Mouse (Mus musculus): ENCODE measurements around the gene Gm11627. TPM values are rescaled to one million over a fixed set of nuclear protein-coding genes. Genes with fewer than 3 reads are reported as not detected.

Gm11627 gene
- polyA plus RNA-seq (2016; fragmentation: Nextera tagmentation; extraction: Ambion mirVana) = 5.7 and 7.3 TPM in 2 replicates

GRCm38 (mm10) chr11:102579165-102580033 lies at the start of gene Gm11627:
Gene Gm11627, minus strand, starts transcription at chr11:102579461.
- Histone ChIP-seq H3K27ac (peak within 1 kb of the TSS; percentile 62; the same call in 1 of the 2 replicates), H3K27me3 (replicated peaks) (no peaks in the 10 kb centered on the region; the same call in 1 of the 2 replicates), H3K4me3 (peak within 1 kb of the TSS; percentile 16), H3K36me3 (no peaks in the 10 kb centered on the region), H3K9ac (peak within 1 kb of the TSS; percentile 26; the same call in 1 of the 2 replicates), H3K9me3 (no peaks in the 10 kb centered on the region), H3K4me1 (peaks cover 39% of the 10 kb centered on the region), H3K4me2 (replicated peaks) (peak within 1 kb of the TSS; percentile 51)
- WGBS = 7% methylated on average over 23 of the region's 23 CpGs
- ATAC-seq (ENCODE audit: low FRiP score, low read depth) = peak; percentile 78

- no peak overlapping the region for H3K4me3 ChIP-seq
- H3K4me2 ChIP-seq (replicated peaks) = no peak overlapping the region
- H3K9ac ChIP-seq = no peak overlapping the region
- no peaks in the 10 kb centered on the region for H3K36me3 ChIP-seq
- peaks cover 45% of the 10 kb centered on the region for H3K4me1 ChIP-seq
- H3K27me3 ChIP-seq (replicated peaks) = no peaks in the 10 kb centered on the region; the same call in 1 of the 2 replicates
- no peak overlapping the region for H3K27ac ChIP-seq
- ATAC-seq (ENCODE audit: low FRiP score, low read depth) = no peak
- no peaks in the 10 kb centered on the region for H3K9me3 ChIP-seq
- 58% methylated on average over 9 of the region's 9 CpGs for WGBS
These were observed 49.3 kb upstream of the Gm11627 start for GRCm38 (mm10) chr11:102628529-102628928.

GRCm38 (mm10) chr11:102627171-102627931 lies 48.1 kb upstream of the Gm11627 start:
- no peaks in the 10 kb centered on the region for H3K36me3 ChIP-seq
- H3K27ac ChIP-seq = no peak overlapping the region
- no peak overlapping the region for H3K4me2 ChIP-seq (replicated peaks)
- no peaks in the 10 kb centered on the region for H3K9me3 ChIP-seq
- peaks cover 39% of the 10 kb centered on the region for H3K4me1 ChIP-seq
- no peak for ATAC-seq (ENCODE audit: low FRiP score, low read depth)
- H3K4me3 ChIP-seq = no peak overlapping the region
- 86% methylated on average over 9 of the region's 9 CpGs for WGBS
- H3K9ac ChIP-seq = no peak overlapping the region
- H3K27me3 ChIP-seq (replicated peaks) = no peaks in the 10 kb centered on the region

GRCm38 (mm10) chr11:102624888-102625407 lies 45.7 kb upstream of the Gm11627 start:
- 0 out of 2 replicates have a peak overlapping the region, but pooled peaks have one; percentile 1 for H3K9ac ChIP-seq
- peaks cover 25% of the 10 kb centered on the region for H3K4me1 ChIP-seq
- 44% methylated on average over 14 of the region's 14 CpGs for WGBS
- H3K9me3 ChIP-seq = no peaks in the 10 kb centered on the region
- H3K27ac ChIP-seq = peak overlapping the region; percentile 50; the same call in 1 of the 2 replicates
- no peak overlapping the region for H3K4me3 ChIP-seq
- peak overlapping the region; percentile 31; the same call in 1 of the 2 replicates for H3K4me2 ChIP-seq (replicated peaks)
- no peaks in the 10 kb centered on the region for H3K27me3 ChIP-seq (replicated peaks)
- ATAC-seq (ENCODE audit: low FRiP score, low read depth) = no peak
- no peaks in the 10 kb centered on the region for H3K36me3 ChIP-seq

- Histone ChIP-seq H3K9me3 (0 out of 2 replicates have a peak, but pooled peaks cover 3% of the 10 kb centered on the region), H3K36me3 (no peaks in the 10 kb centered on the region), H3K4me1 (peaks cover 25% of the 10 kb centered on the region), H3K4me3 (no peak overlapping the region), H3K9ac (0 out of 2 replicates have a peak overlapping the region, but pooled peaks have one; percentile 1), H3K4me2 (replicated peaks) (peak overlapping the region; percentile 31), H3K27ac (0 out of 2 replicates have a peak overlapping the region, but pooled peaks have one; percentile 26), H3K27me3 (replicated peaks) (no peaks in the 10 kb centered on the region)
- peak; percentile 44; the same call in 1 of the 2 replicates for ATAC-seq (ENCODE audit: low FRiP score, low read depth)
- 8% methylated on average over 17 of the region's 17 CpGs for WGBS
These were observed 44.9 kb upstream of the Gm11627 start for GRCm38 (mm10) chr11:102623876-102624789.

GRCm38 (mm10) chr11:102619449-102619848 lies 40.2 kb upstream of the Gm11627 start:
- no peak for ATAC-seq (ENCODE audit: low FRiP score, low read depth)
- Histone ChIP-seq H3K9ac (no peak overlapping the region), H3K27me3 (replicated peaks) (no peaks in the 10 kb centered on the region), H3K27ac (no peak overlapping the region), H3K4me1 (peaks cover 11% of the 10 kb centered on the region), H3K9me3 (0 out of 2 replicates have a peak, but pooled peaks cover 4% of the 10 kb centered on the region), H3K36me3 (no peaks in the 10 kb centered on the region), H3K4me2 (replicated peaks) (no peak overlapping the region), H3K4me3 (no peak overlapping the region)
- 62% methylated on average over 2 of the region's 2 CpGs for WGBS

GRCm38 (mm10) chr11:102611317-102611705 lies 32.0 kb upstream of the Gm11627 start:
- peak overlapping the region; percentile 12; the same call in 1 of the 2 replicates for H3K27ac ChIP-seq
- no peak overlapping the region for H3K9ac ChIP-seq
- H3K27me3 ChIP-seq (replicated peaks) = peaks cover 4% of the 10 kb centered on the region; the same call in 1 of the 2 replicates
- peaks cover 39% of the 10 kb centered on the region for H3K4me1 ChIP-seq
- H3K4me2 ChIP-seq (replicated peaks) = peak overlapping the region; percentile 16; the same call in 1 of the 2 replicates
- no peak overlapping the region for H3K4me3 ChIP-seq
- ATAC-seq (ENCODE audit: low FRiP score, low read depth) = no peak
- H3K36me3 ChIP-seq = no peaks in the 10 kb centered on the region
- no peaks in the 10 kb centered on the region for H3K9me3 ChIP-seq
- 16% methylated on average over 6 of the region's 6 CpGs for WGBS

GRCm38 (mm10) chr11:102610675-102611316 lies 31.5 kb upstream of the Gm11627 start:
- Histone ChIP-seq H3K27ac (peak overlapping the region; percentile 26; the same call in 1 of the 2 replicates), H3K27me3 (replicated peaks) (peaks cover 4% of the 10 kb centered on the region; the same call in 1 of the 2 replicates), H3K36me3 (no peaks in the 10 kb centered on the region), H3K4me1 (peaks cover 44% of the 10 kb centered on the region), H3K4me2 (replicated peaks) (peak overlapping the region; percentile 16), H3K9ac (no peak overlapping the region), H3K9me3 (no peaks in the 10 kb centered on the region), H3K4me3 (no peak overlapping the region)
- no peak for ATAC-seq (ENCODE audit: low FRiP score, low read depth)
- 11% methylated on average over 9 of the region's 9 CpGs for WGBS

GRCm38 (mm10) chr11:102610260-102610659 lies 31.0 kb upstream of the Gm11627 start:
- peak overlapping the region; percentile 88; the same call in 1 of the 2 replicates for H3K4me2 ChIP-seq (replicated peaks)
- no peak overlapping the region for H3K27ac ChIP-seq
- H3K27me3 ChIP-seq (replicated peaks) = peaks cover 4% of the 10 kb centered on the region; the same call in 1 of the 2 replicates
- H3K4me1 ChIP-seq = peaks cover 49% of the 10 kb centered on the region
- H3K4me3 ChIP-seq = no peak overlapping the region
- no peak overlapping the region for H3K9ac ChIP-seq
- H3K36me3 ChIP-seq = no peaks in the 10 kb centered on the region
- ATAC-seq (ENCODE audit: low FRiP score, low read depth) = no peak
- 23% methylated on average over 4 of the region's 4 CpGs for WGBS
- no peaks in the 10 kb centered on the region for H3K9me3 ChIP-seq

GRCm38 (mm10) chr11:102609483-102609882 lies 30.2 kb upstream of the Gm11627 start:
- Histone ChIP-seq H3K4me2 (replicated peaks) (peak overlapping the region; percentile 88), H3K9me3 (no peaks in the 10 kb centered on the region), H3K9ac (no peak overlapping the region), H3K27me3 (replicated peaks) (peaks cover 4% of the 10 kb centered on the region; the same call in 1 of the 2 replicates), H3K4me1 (peaks cover 51% of the 10 kb centered on the region), H3K4me3 (no peak overlapping the region), H3K27ac (no peak overlapping the region), H3K36me3 (no peaks in the 10 kb centered on the region)
- WGBS = 44% methylated on average over 8 of the region's 8 CpGs
- ATAC-seq (ENCODE audit: low FRiP score, low read depth) = no peak
